Mouse (Mus musculus) cortical plate, adult 2 months (tissue): ENCODE results near the gene Pomc.

Experiments used
- CTCF ChIP-seq: fragments of 200-500 bp; IDR thresholded peaks from 2 replicates; pipeline ENCODE4 v1.5.1; 2011; ENCODE audit warnings: mild to moderate bottlenecking, control low read depth, low read length; ENCODE audit not compliant: insufficient read depth; ENCODE audit errors: extremely low read depth
- POLR2A ChIP-seq: fragments of 200-500 bp; IDR thresholded peaks from 2 replicates; pipeline ENCODE4 v1.6.1; 2011; ENCODE audit warnings: mild to moderate bottlenecking, low read length, control low read depth; ENCODE audit not compliant: insufficient read depth; ENCODE audit errors: extremely low read depth

DNA sequence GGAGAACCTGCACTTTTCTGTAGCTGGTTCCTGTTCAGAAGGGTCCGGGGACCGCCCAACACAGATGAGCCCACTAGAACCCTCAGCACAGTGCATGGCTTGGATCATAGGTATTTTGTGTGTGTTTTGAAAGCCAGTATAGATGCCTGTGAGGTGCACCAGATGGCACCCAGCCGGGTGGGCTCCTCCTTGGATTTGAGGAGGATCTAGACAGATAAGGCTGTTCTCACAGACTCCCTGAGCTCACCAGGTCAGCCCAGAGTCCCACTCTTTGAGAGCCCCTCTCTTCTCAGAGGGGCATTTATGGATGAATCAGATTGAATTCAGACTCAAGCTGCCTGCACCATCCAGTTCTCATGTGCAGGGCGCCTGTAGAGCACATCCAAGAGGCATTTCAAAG is 47.7 kb upstream of the Pomc start:
- TF ChIP-seq POLR2A, result no peak
- TF ChIP-seq CTCF, result no peak
